Mouse (Mus musculus): ENCODE results near the gene Zc3h12a. TPM values are rescaled to one million over a fixed set of nuclear protein-coding genes. Genes with fewer than 3 reads are reported as not detected.
A peak's percentile ranks its signal among the peaks of the same experiment; 100 is the strongest.

The Zc3h12a gene
- polyA plus RNA-seq, 1 experiment, result 5.3 TPM

GRCm38 (mm10) chr4:125172736-125173135 is 45.1 kb upstream of the Zc3h12a start:
- no peak for DNase-seq
- Histone ChIP-seq H3K36me3 (ENCODE audit: control insufficient read depth, insufficient read depth, low read length) (no peaks in the 10 kb centered on the region), H3K4me1 (ENCODE audit: control insufficient read depth, insufficient read depth, low read length) (0 out of 2 replicates have a peak, but pooled peaks cover 3% of the 10 kb centered on the region), H3K27ac (ENCODE audit: insufficient read depth, low read depth, low read length) (no peak overlapping the region), H3K4me3 (ENCODE audit: insufficient read depth, low read depth, low read length) (no peak overlapping the region), H3K27me3 (replicated peaks; ENCODE audit: control insufficient read depth, insufficient read depth, low read length) (no peaks in the 10 kb centered on the region)
- TF ChIP-seq POLR2A (IDR thresholded peaks at IDR 0.05; ENCODE audit: low read depth, low read length), result no peak
- 86% methylated on average over 13 of the region's 13 CpGs for WGBS

GRCm38 (mm10) chr4:125167723-125168122 is 40.1 kb upstream of the Zc3h12a start:
- Histone ChIP-seq H3K4me3 (ENCODE audit: insufficient read depth, low read depth, low read length) (no peak overlapping the region), H3K4me1 (ENCODE audit: control insufficient read depth, insufficient read depth, low read length) (no peaks in the 10 kb centered on the region), H3K27ac (ENCODE audit: insufficient read depth, low read depth, low read length) (no peak overlapping the region), H3K36me3 (ENCODE audit: control insufficient read depth, insufficient read depth, low read length) (no peaks in the 10 kb centered on the region), H3K27me3 (replicated peaks; ENCODE audit: control insufficient read depth, insufficient read depth, low read length) (no peaks in the 10 kb centered on the region)
- no peak for DNase-seq
- no peak for TF ChIP-seq POLR2A (IDR thresholded peaks at IDR 0.05; ENCODE audit: low read depth, low read length)
- no peak for TF ChIP-seq CTCF (conservative IDR thresholded peaks at IDR 0.05; ENCODE audit: insufficient read depth, insufficient read length, low read depth, low read length)
- 59% methylated on average over 1 of the region's 1 CpGs for WGBS

GRCm38 (mm10) chr4:125164861-125165260 is 37.2 kb upstream of the Zc3h12a start:
- DNase-seq, result no peak
- Histone ChIP-seq H3K4me3 (ENCODE audit: insufficient read depth, low read depth, low read length) (no peak overlapping the region), H3K27me3 (replicated peaks; ENCODE audit: control insufficient read depth, insufficient read depth, low read length) (no peaks in the 10 kb centered on the region), H3K4me1 (ENCODE audit: control insufficient read depth, insufficient read depth, low read length) (no peaks in the 10 kb centered on the region), H3K36me3 (ENCODE audit: control insufficient read depth, insufficient read depth, low read length) (no peaks in the 10 kb centered on the region), H3K27ac (ENCODE audit: insufficient read depth, low read depth, low read length) (no peak overlapping the region)
- WGBS, result 85% methylated on average over 6 of the region's 6 CpGs
- TF ChIP-seq CTCF (conservative IDR thresholded peaks at IDR 0.05; ENCODE audit: insufficient read depth, insufficient read length, low read depth, low read length) (no peak), POLR2A (IDR thresholded peaks at IDR 0.05; ENCODE audit: low read depth, low read length) (no peak)

GRCm38 (mm10) chr4:125162701-125163100 is 35.1 kb upstream of the Zc3h12a start:
- TF ChIP-seq CTCF (conservative IDR thresholded peaks at IDR 0.05; ENCODE audit: insufficient read depth, insufficient read length, low read depth, low read length), result no peak
- TF ChIP-seq POLR2A (IDR thresholded peaks at IDR 0.05; ENCODE audit: low read depth, low read length), result no peak
- H3K36me3 ChIP-seq (ENCODE audit: control insufficient read depth, insufficient read depth, low read length), result no peaks in the 10 kb centered on the region
- no peaks in the 10 kb centered on the region for H3K4me1 ChIP-seq (ENCODE audit: control insufficient read depth, insufficient read depth, low read length)
- no peak overlapping the region for H3K27ac ChIP-seq (ENCODE audit: insufficient read depth, low read depth, low read length)
- WGBS, result 58% methylated on average over 7 of the region's 7 CpGs
- no peak for DNase-seq
- H3K4me3 ChIP-seq (ENCODE audit: insufficient read depth, low read depth, low read length), result no peak overlapping the region
- no peaks in the 10 kb centered on the region for H3K27me3 ChIP-seq (replicated peaks; ENCODE audit: control insufficient read depth, insufficient read depth, low read length)

- no peak overlapping the region for H3K4me3 ChIP-seq (ENCODE audit: insufficient read depth, low read depth, low read length)
- no peak overlapping the region for H3K27ac ChIP-seq (ENCODE audit: insufficient read depth, low read depth, low read length)
- WGBS, result 62% methylated on average over 8 of the region's 8 CpGs
- H3K4me1 ChIP-seq (ENCODE audit: control insufficient read depth, insufficient read depth, low read length), result no peaks in the 10 kb centered on the region
- H3K27me3 ChIP-seq (replicated peaks; ENCODE audit: control insufficient read depth, insufficient read depth, low read length), result no peaks in the 10 kb centered on the region
- DNase-seq, result no peak
- no peaks in the 10 kb centered on the region for H3K36me3 ChIP-seq (ENCODE audit: control insufficient read depth, insufficient read depth, low read length)
- TF ChIP-seq CTCF (conservative IDR thresholded peaks at IDR 0.05; ENCODE audit: insufficient read depth, insufficient read length, low read depth, low read length) (no peak), POLR2A (IDR thresholded peaks at IDR 0.05; ENCODE audit: low read depth, low read length) (no peak)
Observed at GRCm38 (mm10) chr4:125161392-125161791, 33.8 kb upstream of the Zc3h12a start.

- Histone ChIP-seq H3K4me3 (ENCODE audit: insufficient read depth, low read depth, low read length) (no peak overlapping the region), H3K4me1 (ENCODE audit: control insufficient read depth, insufficient read depth, low read length) (no peaks in the 10 kb centered on the region), H3K27ac (ENCODE audit: insufficient read depth, low read depth, low read length) (no peak overlapping the region), H3K27me3 (replicated peaks; ENCODE audit: control insufficient read depth, insufficient read depth, low read length) (no peaks in the 10 kb centered on the region), H3K36me3 (ENCODE audit: control insufficient read depth, insufficient read depth, low read length) (no peaks in the 10 kb centered on the region)
- DNase-seq, result no peak
- TF ChIP-seq CTCF (conservative IDR thresholded peaks at IDR 0.05; ENCODE audit: insufficient read depth, insufficient read length, low read depth, low read length) (no peak), POLR2A (IDR thresholded peaks at IDR 0.05; ENCODE audit: low read depth, low read length) (no peak)
- WGBS, result 75% methylated on average over 10 of the region's 10 CpGs
Observed at GRCm38 (mm10) chr4:125160951-125161331, 33.3 kb upstream of the Zc3h12a start.

GRCm38 (mm10) chr4:125160320-125160950 is 32.8 kb upstream of the Zc3h12a start:
- no peak overlapping the region for H3K27ac ChIP-seq (ENCODE audit: insufficient read depth, low read depth, low read length)
- no peaks in the 10 kb centered on the region for H3K27me3 ChIP-seq (replicated peaks; ENCODE audit: control insufficient read depth, insufficient read depth, low read length)
- H3K4me1 ChIP-seq (ENCODE audit: control insufficient read depth, insufficient read depth, low read length), result no peaks in the 10 kb centered on the region
- no peaks in the 10 kb centered on the region for H3K36me3 ChIP-seq (ENCODE audit: control insufficient read depth, insufficient read depth, low read length)
- H3K4me3 ChIP-seq (ENCODE audit: insufficient read depth, low read depth, low read length), result no peak overlapping the region
- WGBS, result 7% methylated on average over 19 of the region's 19 CpGs
- TF ChIP-seq POLR2A (IDR thresholded peaks at IDR 0.05; ENCODE audit: low read depth, low read length) (no peak), CTCF (conservative IDR thresholded peaks at IDR 0.05; ENCODE audit: insufficient read depth, insufficient read length, low read depth, low read length) (peak; percentile 89)
- peak; percentile 84 for DNase-seq

Data from kidney, adult 2 months (tissue).